8 mouse cellular contexts compared by ENCODE assay signal in genomic region chr13:44293736-44294416, GRCm38 (mm10).
DNase-seq lines count a peak whose midpoint lies in the region; ATAC-seq lines count a peak whose summit lies in the region.

No protein-coding gene starts in this region.

- ATAC-seq in frontal cortex, adult (ENCODE audit: low TSS enrichment): peak; percentile 47
- ATAC-seq in granulocyte monocyte progenitor cell, adult 5-6 weeks (replicated peaks; ENCODE audit: poor library complexity, severe bottlenecking): no peak

- no peak for DNase-seq in frontal cortex, postnatal 14 days (ENCODE audit: low spot score in 2 of 2)
- DNase-seq in brain, embryonic 18.5 days (ENCODE audit: low read depth, low spot score): peak; percentile 57
- peak; percentile 80 to 87 for DNase-seq in heart, adult 18-20 months
- peak; percentile 57 to 69 for DNase-seq in kidney, postnatal 4 days
- no peak for DNase-seq in Muller cell, postnatal 12 days (ENCODE audit: inconsistent ontology term)
- no peak for DNase-seq in thymus, postnatal 14 days

Comparison
In these comparisons a context has a peak if more than half of its experiments do, and no peak if none do; other contexts are left out.
1. DNase-seq: peak in brain, embryonic 18.5 days (single experiment), heart, adult 18-20 months (2 of 2) and kidney, postnatal 4 days (2 of 2); none in frontal cortex, postnatal 14 days (0 of 2), Muller cell, postnatal 12 days (single experiment) and thymus, postnatal 14 days (single experiment).